Comparison of ENCODE assay signal across 8 mouse cellular contexts in the genomic region with DNA sequence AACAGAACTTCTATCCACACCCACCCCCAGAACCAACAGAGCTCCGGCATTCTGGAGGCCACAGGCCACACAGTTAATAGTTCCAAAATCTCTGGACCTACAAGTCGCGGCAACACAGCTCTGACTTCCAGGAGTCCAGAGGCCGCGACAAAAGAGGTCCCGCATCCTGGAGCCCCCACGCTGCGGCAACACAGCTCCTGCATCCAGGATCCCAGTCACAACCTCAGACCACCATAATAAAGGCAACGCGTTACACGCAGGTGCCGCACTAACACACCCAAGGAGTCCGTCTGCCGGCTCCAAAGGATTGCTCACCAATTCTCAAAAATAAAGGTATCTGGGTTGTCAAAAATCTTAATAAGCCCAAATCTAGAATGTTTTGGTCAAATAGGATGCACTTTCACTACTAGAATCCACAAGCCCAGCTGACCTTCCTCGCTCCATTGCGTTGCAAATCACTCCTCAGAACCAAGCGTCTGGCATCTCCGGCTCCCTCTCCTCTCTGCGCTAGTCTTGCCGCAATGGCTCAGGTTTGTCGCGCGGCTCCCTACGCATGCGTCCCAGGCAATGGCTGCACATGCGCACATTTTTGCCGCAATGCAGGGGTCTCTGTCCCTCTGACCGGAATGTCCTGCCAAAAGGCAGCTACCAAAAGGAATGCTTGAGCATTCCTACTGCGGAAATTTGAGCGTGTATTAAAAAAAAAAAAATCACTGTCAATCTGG. TPM values are rescaled to one million over a fixed set of nuclear protein-coding genes. Genes with fewer than 3 reads are reported as not detected.
A peak's percentile ranks its signal among the peaks of the same experiment; 100 is the strongest.
DNase-seq lines count a peak whose midpoint lies in the region; ATAC-seq and TF ChIP-seq lines count a peak whose summit lies in the region.

A gene (minus strand): TSS at position 444 of the 725 bp plus-strand sequence.
A gene (minus strand): TSS at position 459 of the 725 bp plus-strand sequence.

- H3K4me3 ChIP-seq in embryonic facial prominence, embryonic 13.5 days: peak within 1 kb of the TSS; percentile 53
- H3K4me3 ChIP-seq in kidney, embryonic 14.5 days (ENCODE audit: low read length): peak within 1 kb of the TSS; percentile 43
- peak within 1 kb of the TSS; percentile 50 for H3K4me3 ChIP-seq in limb, embryonic 14.5 days (replicated peaks; ENCODE audit: low read length)
- H3K4me3 ChIP-seq in myocyte: peak within 1 kb of the TSS; percentile 35

- H3K4me1 ChIP-seq in embryonic facial prominence, embryonic 13.5 days: 0 out of 2 replicates have a peak, but pooled peaks cover 3% of the 10 kb centered on the region
- H3K4me1 ChIP-seq in kidney, embryonic 14.5 days (ENCODE audit: control insufficient read depth, insufficient read depth, low read length): no peaks in the 10 kb centered on the region
- H3K4me1 ChIP-seq in limb, embryonic 14.5 days (ENCODE audit: control insufficient read depth, insufficient read depth, low read length): no peaks in the 10 kb centered on the region

- H3K27ac ChIP-seq in embryonic facial prominence, embryonic 13.5 days: peak within 1 kb of the TSS; percentile 22
- no peak within 1 kb of the TSS for H3K27ac ChIP-seq in kidney, embryonic 14.5 days (ENCODE audit: low read depth, low read length)
- peak within 1 kb of the TSS; percentile 52; the same call in 1 of the 2 replicates for H3K27ac ChIP-seq in limb, embryonic 14.5 days (replicated peaks; ENCODE audit: low read depth, low read length)

- peaks cover 24% of the 10 kb centered on the region for H3K9me3 ChIP-seq in embryonic facial prominence, embryonic 13.5 days
- peaks cover 18% of the 10 kb centered on the region for H3K9me3 ChIP-seq in kidney, embryonic 14.5 days (ENCODE audit: control insufficient read depth, low read length)
- H3K9me3 ChIP-seq in limb, embryonic 14.5 days (ENCODE audit: control insufficient read depth, low read length): peaks cover 16% of the 10 kb centered on the region

- no peaks in the 10 kb centered on the region for H3K79me2 ChIP-seq in myocyte (ENCODE audit: control insufficient read depth, insufficient read depth)

- H3ac ChIP-seq in myocyte (ENCODE audit: control insufficient read depth, insufficient read length): no peak within 1 kb of the TSS

- TF ChIP-seq POLR2A in limb, embryonic 14.5 days (IDR thresholded peaks at IDR 0.05; ENCODE audit: borderline replicate concordance, extremely low read depth, insufficient read depth, insufficient read length): peak; percentile 66; the same call in 1 of the 2 replicates
- peak; percentile 50 for TF ChIP-seq POLR2A in myocyte (IDR thresholded peaks at IDR 0.05; ENCODE audit: insufficient read length, low read depth)

- WGBS in embryonic facial prominence, embryonic 13.5 days: 52% methylated on average over 30 of the region's 30 CpGs
- WGBS in kidney, embryonic 14.5 days: 44% methylated on average over 30 of the region's 30 CpGs
- WGBS in limb, embryonic 14.5 days: 56% methylated on average over 30 of the region's 30 CpGs

- peak within 1 kb of the TSS; percentile 66 for H3K4me2 ChIP-seq in embryonic facial prominence, embryonic 13.5 days
- H3K4me2 ChIP-seq in kidney, embryonic 14.5 days (replicated peaks; ENCODE audit: low read depth, low read length): peak within 1 kb of the TSS; percentile 51
- peak within 1 kb of the TSS; percentile 57 for H3K4me2 ChIP-seq in limb, embryonic 14.5 days (replicated peaks; ENCODE audit: low read depth, low read length, severe bottlenecking)
- peak within 1 kb of the TSS; percentile 48 for H3K4me2 ChIP-seq in myocyte (ENCODE audit: low read depth)

- 0 out of 2 replicates have a peak, but pooled peaks have one; percentile 10 for ATAC-seq in embryonic facial prominence, embryonic 13.5 days (ENCODE audit: insufficient number of reproducible peaks, insufficient read depth, low FRiP score, low TSS enrichment, low read depth)
- peak; percentile 75; the same call in 1 of the 2 replicates for ATAC-seq in kidney, embryonic 14.5 days (ENCODE audit: low FRiP score, low TSS enrichment)
- ATAC-seq in limb, embryonic 14.5 days (ENCODE audit: low FRiP score, low read depth): peak; percentile 55; the same call in 1 of the 2 replicates

- no peaks in the 10 kb centered on the region for H3K36me3 ChIP-seq in embryonic facial prominence, embryonic 13.5 days
- no peaks in the 10 kb centered on the region for H3K36me3 ChIP-seq in kidney, embryonic 14.5 days (ENCODE audit: control insufficient read depth, insufficient read depth, low read length)
- no peaks in the 10 kb centered on the region for H3K36me3 ChIP-seq in limb, embryonic 14.5 days (ENCODE audit: control insufficient read depth, insufficient read depth, low read length)
- H3K36me3 ChIP-seq in myocyte (ENCODE audit: control insufficient read depth, insufficient read depth): no peaks in the 10 kb centered on the region

- no peaks in the 10 kb centered on the region for H3K27me3 ChIP-seq in embryonic facial prominence, embryonic 13.5 days
- no peaks in the 10 kb centered on the region for H3K27me3 ChIP-seq in kidney, embryonic 14.5 days (ENCODE audit: control insufficient read depth, insufficient read depth, low read length)
- no peaks in the 10 kb centered on the region for H3K27me3 ChIP-seq in limb, embryonic 14.5 days (ENCODE audit: control insufficient read depth, insufficient read depth, low read length)
- no peaks in the 10 kb centered on the region for H3K27me3 ChIP-seq in myocyte (ENCODE audit: control insufficient read depth, insufficient read depth, insufficient read length)

- peak within 1 kb of the TSS; percentile 70 for H3K9ac ChIP-seq in embryonic facial prominence, embryonic 13.5 days
- H3K9ac ChIP-seq in kidney, embryonic 14.5 days (ENCODE audit: low read depth, low read length): peak within 1 kb of the TSS; percentile 55
- H3K9ac ChIP-seq in limb, embryonic 14.5 days (ENCODE audit: low read depth, low read length, severe bottlenecking): peak within 1 kb of the TSS; percentile 55

- DNase-seq in urinary bladder, adult 18-20 months (ENCODE audit: low spot score in 2 of 2): peak; percentile 12 to 20
- DNase-seq in urinary bladder, postnatal 10 days (ENCODE audit: low spot score): no peak
- peak; percentile 46 to 57 for DNase-seq in heart, adult 9 months (ENCODE audit: low spot score in 2 of 2)
- DNase-seq in limb, embryonic 14.5 days (ENCODE audit: low spot score): peak; percentile 54
- peak; percentile 44 for DNase-seq in telencephalon, adult 2 months (ENCODE audit: low read depth, low spot score)

TF ChIP-seq in myocyte, 11 proteins besides CTCF, POLR2A, EP300 and RAD21:
- no peak for TF ChIP-seq TCF3 (IDR thresholded peaks at IDR 0.05; ENCODE audit: insufficient read length, low read depth)
- TF ChIP-seq USF1 (IDR thresholded peaks at IDR 0.05; ENCODE audit: low read depth): no peak
- TF ChIP-seq E2F4 (IDR thresholded peaks at IDR 0.05; ENCODE audit: insufficient read depth): no peak
- TF ChIP-seq POLR2AphosphoS2 (IDR thresholded peaks at IDR 0.05; ENCODE audit: insufficient read length, low read depth): no peak
TF ChIP-seq in myocyte: peak in this region for 0.

RNA-seq across cellular contexts. Expression of the first gene that starts in this region (rescaled TPM):
- 24.4 and 35.9 TPM in 2 replicates for polyA plus RNA-seq in embryonic facial prominence, embryonic 13.5 days (2015; fragmentation: Nextera tagmentation; extraction: Ambion mirVana)
- 21.6 and 25.3 TPM in 2 replicates for polyA plus RNA-seq in kidney, embryonic 14.5 days (2014; fragmentation: Nextera tagmentation; extraction: Ambion mirVana)
- polyA plus RNA-seq in limb, embryonic 14.5 days (2012; rRNA removed): not detected in 2 replicates
- polyA plus RNA-seq in limb, embryonic 14.5 days (2014; fragmentation: Nextera tagmentation; extraction: Ambion mirVana): 18.8 and 18.9 TPM in 2 replicates
- polyA plus RNA-seq in myocyte (2012; fragmentation: generic; extraction: Trizol): not detected

RNA-seq across cellular contexts. Expression of the second gene that starts in this region (rescaled TPM):
- 0.55 and 1.4 TPM in 2 replicates for polyA plus RNA-seq in embryonic facial prominence, embryonic 13.5 days (2015; fragmentation: Nextera tagmentation; extraction: Ambion mirVana)
- polyA plus RNA-seq in kidney, embryonic 14.5 days (2014; fragmentation: Nextera tagmentation; extraction: Ambion mirVana): 0.89 and 1.1 TPM in 2 replicates
- polyA plus RNA-seq in limb, embryonic 14.5 days (2012; rRNA removed): 2.5 TPM in 2 replicates
- 0.30 and 1.1 TPM in 2 replicates for polyA plus RNA-seq in limb, embryonic 14.5 days (2014; fragmentation: Nextera tagmentation; extraction: Ambion mirVana)
- polyA plus RNA-seq in myocyte (2012; fragmentation: generic; extraction: Trizol): 0.14 TPM

Comparison
In these comparisons a context has a peak if more than half of its experiments do, and no peak if none do; other contexts are left out.
1. ATAC-seq: peak in every context shown above with its lines; median percentile 75 in kidney, embryonic 14.5 days; 55 in limb, embryonic 14.5 days; 10 in embryonic facial prominence, embryonic 13.5 days.